Mouse (Mus musculus) stomach, postnatal 0 days (tissue): ENCODE measurements around the gene Gpr155.

Experiments used
- CTCF ChIP-seq: IDR thresholded peaks from 2 replicates; pipeline ENCODE4 v1.5.1; 2016; ENCODE audit warnings: antibody characterized with exemption, low read depth, mild to moderate bottlenecking, moderate library complexity
- EP300 ChIP-seq: optimal IDR thresholded peaks from 2 replicates; pipeline ENCODE3; 2016; ENCODE audit warnings: antibody characterized with exemption

DNA sequence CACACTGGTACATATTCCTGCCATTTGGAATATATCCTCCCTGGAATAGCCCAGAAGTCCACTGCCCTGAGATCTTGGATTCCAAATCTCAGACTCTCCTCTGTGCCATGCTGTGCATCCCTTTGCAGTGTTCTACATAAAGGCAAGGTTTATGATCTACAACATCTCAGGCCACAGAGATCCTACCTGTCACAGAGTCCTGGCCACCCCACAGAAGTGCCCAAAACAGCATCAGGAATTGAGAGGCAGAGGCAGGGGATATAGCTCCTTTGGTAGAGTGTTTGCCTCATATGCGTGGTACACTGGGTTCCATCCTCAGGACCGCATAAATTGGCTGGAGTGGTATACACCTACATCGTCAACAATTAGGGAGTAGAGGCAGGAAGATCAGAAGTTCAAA, 8.1 kb upstream of the Gpr155 start:
- TF ChIP-seq CTCF (no peak), EP300 (no peak)
